Mouse (Mus musculus) G1E (cell line): ENCODE measurements around the gene Cilp.

ENCODE experiments used
- CTCF ChIP-seq: IDR thresholded peaks from 2 replicates; pipeline ENCODE4 v1.5.1; 2012; ENCODE audit warnings: low read depth, low read length, inconsistent platforms, mixed read lengths
- GATA2 ChIP-seq: IDR thresholded peaks from 2 replicates; pipeline ENCODE4 v1.6.1; 2012; ENCODE audit warnings: low read depth, low read length, inconsistent platforms, borderline replicate concordance

- TF ChIP-seq CTCF (no peak), GATA2 (no peak)
Observed at GRCm38 (mm10) chr9:65217661-65218060, 47.3 kb upstream of the Cilp start.
